Mouse (Mus musculus): ENCODE results near the gene Atp2c1. TPM values are rescaled to one million over a fixed set of nuclear protein-coding genes. Genes with fewer than 3 reads are reported as not detected.

Gene Atp2c1
- polyA plus RNA-seq, 1 experiment from 2014 or later, result 75.8 TPM

DNA sequence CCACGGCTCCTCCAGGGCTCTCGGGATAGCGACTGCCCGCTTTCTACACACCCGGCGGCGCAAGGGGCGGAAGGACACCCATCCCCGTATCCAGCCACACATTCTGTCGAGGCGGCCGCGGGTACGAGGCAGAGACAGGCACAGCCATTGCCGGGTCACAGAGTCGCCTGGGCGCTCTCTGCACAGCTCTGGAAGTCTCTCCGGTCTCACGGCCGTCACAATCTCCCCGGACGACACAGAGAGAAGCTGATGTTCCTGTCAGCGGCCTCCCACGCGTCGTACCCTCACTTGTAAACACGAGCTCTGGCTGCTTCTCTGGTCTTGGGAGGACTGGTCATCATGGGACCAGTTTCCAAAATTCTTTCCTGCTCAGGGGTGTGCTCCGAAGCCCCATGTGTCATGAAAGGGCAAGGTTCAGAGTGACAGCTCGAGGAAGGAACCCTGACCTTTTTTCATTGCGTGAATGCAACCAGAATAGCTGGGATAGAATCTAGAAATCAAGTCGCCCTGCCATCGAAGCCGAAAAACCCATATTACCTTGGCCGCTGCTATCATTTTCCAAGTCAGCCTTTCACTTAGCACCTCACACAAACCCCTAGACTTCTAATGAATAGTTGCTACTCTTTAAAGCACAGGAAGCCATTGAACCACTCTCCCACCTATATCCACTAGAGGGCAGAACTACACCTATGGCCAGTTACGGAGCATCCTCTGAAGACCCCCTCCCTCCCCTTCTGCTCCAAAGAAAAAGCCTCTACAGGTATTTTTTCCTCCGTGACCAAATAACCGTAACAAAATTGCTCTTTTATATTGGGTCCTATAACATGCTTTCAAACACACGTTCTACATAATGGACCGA lies 31.6 kb downstream of the Atp2c1 start:
- Histone ChIP-seq H3K27me3 (replicated peaks; ENCODE audit: control insufficient read depth, insufficient read depth, low read length) (no peaks in the 10 kb centered on the region), H3K4me3 (ENCODE audit: low read depth, low read length) (peak overlapping the region; percentile 91), H3K9me3 (replicated peaks; ENCODE audit: control insufficient read depth, low read length) (no peaks in the 10 kb centered on the region), H3K4me1 (ENCODE audit: control insufficient read depth, insufficient read depth, low read length) (peaks cover 9% of the 10 kb centered on the region; the same call in 1 of the 2 replicates), H3K27ac (ENCODE audit: low read depth, low read length) (peak overlapping the region; percentile 98), H3K9ac (ENCODE audit: low read length) (peak overlapping the region; percentile 92), H3K4me2 (ENCODE audit: low read length) (peak overlapping the region; percentile 98), H3K36me3 (ENCODE audit: control insufficient read depth, insufficient read depth, low read length) (no peaks in the 10 kb centered on the region)
- 1% methylated on average over 39 of the region's 39 CpGs for WGBS
- ATAC-seq (peak; percentile 56), DNase-seq (ENCODE audit: low spot score) (peak; percentile 91)

DNA sequence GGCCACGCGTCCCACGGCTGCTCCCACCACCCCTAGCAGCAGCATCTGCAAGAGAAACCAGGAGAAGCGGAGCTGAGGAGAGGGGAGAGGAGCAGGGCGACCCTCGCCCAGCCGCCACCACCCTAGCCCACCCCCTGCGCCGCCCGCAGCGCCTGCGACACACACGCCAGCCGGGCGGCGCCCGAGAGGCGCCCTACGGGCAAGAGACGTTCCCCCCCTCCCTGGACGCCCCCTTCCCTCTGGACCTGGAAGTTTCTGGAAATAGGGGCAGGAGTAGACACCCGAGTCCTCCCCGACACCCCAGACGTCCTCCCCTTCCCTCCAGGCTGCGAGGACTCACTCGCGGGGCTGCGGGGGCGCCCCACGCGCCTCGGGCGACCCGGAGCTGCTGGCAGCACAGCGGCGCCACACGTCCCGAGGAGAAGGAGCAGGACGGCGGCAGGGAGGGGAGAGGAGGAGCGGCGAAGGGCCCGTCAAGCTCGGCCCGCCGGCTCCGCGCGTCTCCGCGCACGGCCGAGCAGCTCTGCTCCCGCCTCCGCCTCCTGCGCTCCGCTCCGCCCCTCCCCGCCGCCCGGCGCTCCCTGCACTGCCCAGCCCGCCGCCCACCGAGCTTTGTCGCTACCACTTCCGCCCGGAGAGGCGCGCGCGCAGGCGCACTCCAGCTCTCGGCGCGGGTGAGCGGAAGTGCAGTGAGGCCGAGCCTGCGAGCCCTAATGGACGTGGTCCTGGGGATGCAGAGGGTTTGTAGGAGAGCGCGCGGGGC lies 32.4 kb downstream of the Atp2c1 start:
- WGBS, result under 1% methylated on average over 37 of the region's 83 CpGs
- Histone ChIP-seq H3K9me3 (replicated peaks; ENCODE audit: control insufficient read depth, low read length) (no peaks in the 10 kb centered on the region), H3K36me3 (ENCODE audit: control insufficient read depth, insufficient read depth, low read length) (no peaks in the 10 kb centered on the region), H3K27me3 (replicated peaks; ENCODE audit: control insufficient read depth, insufficient read depth, low read length) (no peaks in the 10 kb centered on the region), H3K4me1 (ENCODE audit: control insufficient read depth, insufficient read depth, low read length) (peaks cover 9% of the 10 kb centered on the region; the same call in 1 of the 2 replicates), H3K9ac (ENCODE audit: low read length) (peak overlapping the region; percentile 92), H3K27ac (ENCODE audit: low read depth, low read length) (peak overlapping the region; percentile 98), H3K4me3 (ENCODE audit: low read depth, low read length) (peak overlapping the region; percentile 91), H3K4me2 (ENCODE audit: low read length) (peak overlapping the region; percentile 98)
- DNase-seq (ENCODE audit: low spot score), result peak; percentile 97
- peak; percentile 99 for ATAC-seq

DNA sequence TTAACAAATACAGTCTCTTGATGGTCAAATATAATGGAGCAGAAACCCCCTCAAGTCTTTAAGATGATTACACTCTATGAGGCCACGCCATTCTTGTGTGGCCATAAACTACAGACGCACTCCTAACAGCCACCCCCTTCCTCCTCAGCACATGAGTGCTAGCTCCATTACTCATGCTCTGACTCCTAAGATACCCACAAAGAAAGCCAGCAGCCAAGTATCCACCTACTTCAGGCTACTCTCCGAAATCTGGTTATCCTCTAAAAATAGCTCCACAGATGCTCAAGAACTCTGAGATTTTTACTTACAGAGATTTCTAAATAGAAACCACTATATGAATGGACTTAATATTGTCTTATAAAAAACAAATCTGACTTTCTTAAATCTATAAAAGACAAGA lies 34.4 kb downstream of the Atp2c1 start:
- 78% methylated on average over 3 of the region's 3 CpGs for whole genome bisulfite sequencing

DNA sequence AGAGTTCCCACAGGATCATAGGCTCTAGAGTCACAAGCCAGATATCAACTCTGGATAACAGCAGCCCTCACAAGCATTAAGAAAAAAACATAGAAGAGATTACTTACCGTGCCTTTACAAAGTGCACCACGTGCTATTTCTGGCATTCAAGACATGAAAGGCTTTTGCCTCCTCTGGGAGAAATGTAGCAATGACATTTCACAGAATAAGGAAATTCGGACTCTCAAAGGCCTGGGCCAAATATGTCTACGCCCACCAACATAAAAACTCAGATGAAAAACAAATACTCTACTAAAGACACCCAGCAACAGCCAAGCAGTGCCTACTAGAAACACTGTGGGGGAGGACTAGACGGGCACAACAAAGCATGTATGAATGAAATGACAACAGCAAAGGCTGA lies 38.8 kb downstream of the Atp2c1 start:
- H3K36me3 ChIP-seq (ENCODE audit: control insufficient read depth, insufficient read depth, low read length), result peaks cover 9% of the 10 kb centered on the region; the same call in 1 of the 2 replicates
- no peaks in the 10 kb centered on the region for H3K9me3 ChIP-seq (replicated peaks; ENCODE audit: control insufficient read depth, low read length)
- WGBS, result 76% methylated on average over 5 of the region's 5 CpGs
- no peak overlapping the region for H3K4me3 ChIP-seq (ENCODE audit: low read depth, low read length)
- no peak overlapping the region for H3K27ac ChIP-seq (ENCODE audit: low read depth, low read length)
- H3K4me1 ChIP-seq (ENCODE audit: control insufficient read depth, insufficient read depth, low read length), result peaks cover 3% of the 10 kb centered on the region; the same call in 1 of the 2 replicates
- H3K9ac ChIP-seq (ENCODE audit: low read length), result no peak overlapping the region
- no peak for ATAC-seq
- H3K4me2 ChIP-seq (ENCODE audit: low read length), result no peak overlapping the region
- H3K27me3 ChIP-seq (replicated peaks; ENCODE audit: control insufficient read depth, insufficient read depth, low read length), result no peaks in the 10 kb centered on the region
- DNase-seq (ENCODE audit: low spot score), result no peak

More for the DNA sequence above, 34.4 kb downstream of the Atp2c1 start:
- DNase-seq (ENCODE audit: low spot score) (no peak), ATAC-seq (no peak)
- Histone ChIP-seq H3K9ac (ENCODE audit: low read length) (no peak overlapping the region; the same call in 1 of the 2 replicates), H3K9me3 (replicated peaks; ENCODE audit: control insufficient read depth, low read length) (no peaks in the 10 kb centered on the region), H3K36me3 (ENCODE audit: control insufficient read depth, insufficient read depth, low read length) (peaks cover 7% of the 10 kb centered on the region; the same call in 1 of the 2 replicates), H3K27me3 (replicated peaks; ENCODE audit: control insufficient read depth, insufficient read depth, low read length) (no peaks in the 10 kb centered on the region), H3K4me2 (ENCODE audit: low read length) (peak overlapping the region; percentile 98; the same call in 1 of the 2 replicates), H3K27ac (ENCODE audit: low read depth, low read length) (no peak overlapping the region), H3K4me1 (ENCODE audit: control insufficient read depth, insufficient read depth, low read length) (peaks cover 9% of the 10 kb centered on the region; the same call in 1 of the 2 replicates), H3K4me3 (ENCODE audit: low read depth, low read length) (no peak overlapping the region)

DNA sequence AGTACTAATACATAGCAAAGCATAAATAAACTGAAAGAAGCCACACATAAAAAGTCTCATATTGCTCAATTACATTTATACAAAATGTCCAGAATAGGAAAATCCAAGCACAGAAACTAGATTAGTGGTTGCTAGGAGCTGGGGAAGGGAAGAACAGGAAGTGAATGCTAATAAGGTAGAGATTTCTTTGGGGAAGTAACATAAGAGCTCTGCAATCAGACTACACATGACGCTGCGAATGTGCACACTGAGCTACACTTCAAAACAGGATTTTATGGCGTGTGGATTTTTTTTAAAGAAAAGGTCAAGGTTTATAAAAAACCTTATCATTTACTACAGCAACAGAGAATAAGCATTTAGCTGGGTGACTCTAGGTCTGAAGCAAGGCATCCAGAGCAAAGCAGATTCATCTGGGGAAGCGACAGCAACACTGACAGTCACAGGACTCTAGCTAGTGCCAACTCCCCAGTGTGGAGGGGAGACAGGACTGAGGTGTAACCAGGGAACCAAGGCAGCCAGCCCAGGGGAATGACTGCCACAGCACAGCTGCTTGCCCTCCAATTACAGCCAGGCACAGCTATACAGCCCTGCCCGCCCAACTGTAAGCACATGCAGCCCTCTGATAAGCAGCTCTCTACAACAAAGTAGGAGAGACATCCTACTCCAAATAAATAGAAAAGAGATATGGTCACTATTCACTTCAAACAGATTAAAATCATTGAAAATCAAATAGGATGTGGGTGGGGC lies 42.6 kb downstream of the Atp2c1 start:
- H3K4me2 ChIP-seq (ENCODE audit: low read length), result no peak overlapping the region
- H3K4me1 ChIP-seq (ENCODE audit: control insufficient read depth, insufficient read depth, low read length), result no peaks in the 10 kb centered on the region
- no peaks in the 10 kb centered on the region for H3K27me3 ChIP-seq (replicated peaks; ENCODE audit: control insufficient read depth, insufficient read depth, low read length)
- no peak overlapping the region for H3K4me3 ChIP-seq (ENCODE audit: low read depth, low read length)
- DNase-seq (ENCODE audit: low spot score) (no peak), ATAC-seq (peak; percentile 44; the same call in 1 of the 2 replicates)
- H3K9me3 ChIP-seq (replicated peaks; ENCODE audit: control insufficient read depth, low read length), result no peaks in the 10 kb centered on the region
- H3K36me3 ChIP-seq (ENCODE audit: control insufficient read depth, insufficient read depth, low read length), result peaks cover 9% of the 10 kb centered on the region; the same call in 1 of the 2 replicates
- 75% methylated on average over 5 of the region's 5 CpGs for WGBS
- peak overlapping the region; percentile 39; the same call in 1 of the 2 replicates for H3K27ac ChIP-seq (ENCODE audit: low read depth, low read length)
- H3K9ac ChIP-seq (ENCODE audit: low read length), result no peak overlapping the region

DNA sequence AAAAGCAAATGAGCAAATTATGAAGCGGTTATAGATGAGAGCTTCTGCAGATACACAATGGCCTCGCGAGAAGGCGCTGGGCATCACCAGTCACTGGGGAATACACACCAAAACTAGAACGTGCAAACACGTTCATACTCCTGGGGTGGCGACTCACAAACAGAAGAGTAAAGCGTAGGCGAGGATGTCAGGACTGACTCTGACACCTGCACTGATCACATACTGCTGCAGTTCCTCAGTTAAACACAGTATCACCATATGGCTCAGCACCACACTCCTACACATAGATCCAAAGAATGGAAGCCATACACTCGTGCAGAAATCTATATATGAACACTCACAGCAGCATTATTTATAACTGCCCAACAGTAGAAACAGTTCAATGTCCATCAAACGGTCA lies 43.2 kb downstream of the Atp2c1 start:
- H3K27ac ChIP-seq (ENCODE audit: low read depth, low read length), result no peak overlapping the region
- DNase-seq (ENCODE audit: low spot score) (no peak), ATAC-seq (no peak)
- no peak overlapping the region for H3K9ac ChIP-seq (ENCODE audit: low read length)
- 87% methylated on average over 11 of the region's 11 CpGs for WGBS
- peaks cover 9% of the 10 kb centered on the region; the same call in 1 of the 2 replicates for H3K36me3 ChIP-seq (ENCODE audit: control insufficient read depth, insufficient read depth, low read length)
- no peaks in the 10 kb centered on the region for H3K27me3 ChIP-seq (replicated peaks; ENCODE audit: control insufficient read depth, insufficient read depth, low read length)
- no peaks in the 10 kb centered on the region for H3K9me3 ChIP-seq (replicated peaks; ENCODE audit: control insufficient read depth, low read length)
- H3K4me3 ChIP-seq (ENCODE audit: low read depth, low read length), result no peak overlapping the region
- H3K4me1 ChIP-seq (ENCODE audit: control insufficient read depth, insufficient read depth, low read length), result no peaks in the 10 kb centered on the region
- no peak overlapping the region for H3K4me2 ChIP-seq (ENCODE audit: low read length)

DNA sequence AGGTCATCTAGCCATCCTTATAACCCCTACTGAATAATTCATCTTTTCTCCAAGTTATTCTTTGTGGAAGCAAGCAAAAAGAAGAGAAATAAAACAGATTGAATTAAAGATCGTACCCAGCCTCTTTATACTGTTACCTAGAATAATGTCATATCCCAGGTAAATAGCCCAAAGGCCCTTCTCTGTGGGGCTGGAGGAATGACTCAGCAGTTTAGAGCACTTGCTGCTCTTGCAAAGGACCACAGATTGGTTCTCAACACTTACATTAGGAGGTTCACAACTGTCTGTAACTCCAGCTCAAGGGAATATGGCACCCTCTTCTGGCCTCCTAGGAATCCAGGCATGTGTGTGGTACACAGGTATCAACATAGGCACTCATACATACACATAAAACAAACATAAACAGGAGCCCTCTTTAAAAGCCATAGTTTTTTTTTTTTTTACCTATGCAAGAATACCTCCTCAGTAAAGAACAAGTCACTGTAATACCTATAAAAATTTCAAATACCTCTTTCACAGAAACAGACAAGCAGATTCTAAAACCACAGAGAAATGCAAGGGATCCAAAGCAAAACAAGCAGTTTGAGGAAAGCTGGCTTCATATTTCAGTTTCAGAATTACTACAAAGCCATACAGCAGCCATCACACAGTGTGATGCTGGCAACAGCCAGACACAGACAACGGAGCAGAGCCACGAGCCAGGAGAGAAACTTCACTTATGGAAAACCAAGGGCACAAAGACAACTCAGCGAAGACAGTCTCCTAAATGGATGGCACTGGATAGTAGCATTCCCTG lies 44.2 kb downstream of the Atp2c1 start:
- ATAC-seq, result no peak
- no peak overlapping the region for H3K4me2 ChIP-seq (ENCODE audit: low read length)
- no peaks in the 10 kb centered on the region for H3K4me1 ChIP-seq (ENCODE audit: control insufficient read depth, insufficient read depth, low read length)
- no peaks in the 10 kb centered on the region for H3K9me3 ChIP-seq (replicated peaks; ENCODE audit: control insufficient read depth, low read length)
- H3K4me3 ChIP-seq (ENCODE audit: low read depth, low read length), result no peak overlapping the region
- H3K36me3 ChIP-seq (ENCODE audit: control insufficient read depth, insufficient read depth, low read length), result 0 out of 2 replicates have a peak, but pooled peaks cover 3% of the 10 kb centered on the region
- WGBS, result 88% methylated on average over 4 of the region's 4 CpGs
- H3K9ac ChIP-seq (ENCODE audit: low read length), result no peak overlapping the region
- no peaks in the 10 kb centered on the region for H3K27me3 ChIP-seq (replicated peaks; ENCODE audit: control insufficient read depth, insufficient read depth, low read length)
- H3K27ac ChIP-seq (ENCODE audit: low read depth, low read length), result no peak overlapping the region
- DNase-seq (ENCODE audit: low spot score), result no peak

DNA sequence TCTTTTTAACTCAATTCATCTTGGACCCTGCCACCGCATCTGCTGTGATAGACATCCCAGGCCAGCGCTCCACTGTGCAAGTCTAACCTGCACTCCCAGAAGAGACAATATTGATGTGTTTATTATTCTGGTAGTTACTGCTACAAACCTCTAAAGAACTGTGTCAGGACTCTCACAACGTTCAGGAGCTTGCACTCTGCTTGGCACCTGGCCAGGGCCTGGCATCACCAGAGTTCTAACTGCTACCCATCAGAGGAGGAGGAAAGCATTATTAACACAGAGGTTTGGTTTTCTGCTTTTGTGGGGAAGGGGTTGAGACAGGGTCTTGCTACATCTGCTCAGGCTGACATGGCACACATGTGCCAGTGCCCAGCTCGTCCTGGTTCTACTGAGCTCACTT lies 45.0 kb downstream of the Atp2c1 start:
- no peak for ATAC-seq

More for the DNA sequence above, 45.0 kb downstream of the Atp2c1 start:
- H3K27ac ChIP-seq (ENCODE audit: low read depth, low read length), result no peak overlapping the region
- no peak overlapping the region for H3K4me3 ChIP-seq (ENCODE audit: low read depth, low read length)
- 0 out of 2 replicates have a peak, but pooled peaks cover 3% of the 10 kb centered on the region for H3K36me3 ChIP-seq (ENCODE audit: control insufficient read depth, insufficient read depth, low read length)
- H3K9ac ChIP-seq (ENCODE audit: low read length), result no peak overlapping the region
- no peak overlapping the region for H3K4me2 ChIP-seq (ENCODE audit: low read length)
- DNase-seq (ENCODE audit: low spot score), result peak; percentile 49
- H3K4me1 ChIP-seq (ENCODE audit: control insufficient read depth, insufficient read depth, low read length), result no peaks in the 10 kb centered on the region
- H3K9me3 ChIP-seq (replicated peaks; ENCODE audit: control insufficient read depth, low read length), result no peaks in the 10 kb centered on the region
- H3K27me3 ChIP-seq (replicated peaks; ENCODE audit: control insufficient read depth, insufficient read depth, low read length), result no peaks in the 10 kb centered on the region
- WGBS, result 61% methylated on average over 4 of the region's 4 CpGs
